Mouse (Mus musculus) gastrocnemius, postnatal 36 days (tissue): ENCODE data around the gene Fth1. TPM values are rescaled to one million over a fixed set of nuclear protein-coding genes. Genes with fewer than 3 reads are reported as not detected.
"Not testable (repeated sequence)": the region's sequence is repeated elsewhere in the genome, so short reads cannot be mapped to it uniquely, and the experiment has no call there.

ENCODE experiments used
- DNase-seq, 2 experiments: peaks; one replicate each; pipeline ENCODE4 v3.0.0; 2022
- intact Hi-C: fragments of 180-260 bp; cut with DNase I; formaldehyde crosslinking; loops from one replicate; pipeline ENCODE4 v1.15.1; 2025
- total RNA-seq, 2 experiments: library from RNA; stranded (reverse); gene quantifications; 2 replicates each; pipeline ENCODE4 v1.2.3; 2021

Gene Fth1
- total RNA-seq, 2 experiments from 2014 or later: 1,946 to 2,068 TPM

DNA sequence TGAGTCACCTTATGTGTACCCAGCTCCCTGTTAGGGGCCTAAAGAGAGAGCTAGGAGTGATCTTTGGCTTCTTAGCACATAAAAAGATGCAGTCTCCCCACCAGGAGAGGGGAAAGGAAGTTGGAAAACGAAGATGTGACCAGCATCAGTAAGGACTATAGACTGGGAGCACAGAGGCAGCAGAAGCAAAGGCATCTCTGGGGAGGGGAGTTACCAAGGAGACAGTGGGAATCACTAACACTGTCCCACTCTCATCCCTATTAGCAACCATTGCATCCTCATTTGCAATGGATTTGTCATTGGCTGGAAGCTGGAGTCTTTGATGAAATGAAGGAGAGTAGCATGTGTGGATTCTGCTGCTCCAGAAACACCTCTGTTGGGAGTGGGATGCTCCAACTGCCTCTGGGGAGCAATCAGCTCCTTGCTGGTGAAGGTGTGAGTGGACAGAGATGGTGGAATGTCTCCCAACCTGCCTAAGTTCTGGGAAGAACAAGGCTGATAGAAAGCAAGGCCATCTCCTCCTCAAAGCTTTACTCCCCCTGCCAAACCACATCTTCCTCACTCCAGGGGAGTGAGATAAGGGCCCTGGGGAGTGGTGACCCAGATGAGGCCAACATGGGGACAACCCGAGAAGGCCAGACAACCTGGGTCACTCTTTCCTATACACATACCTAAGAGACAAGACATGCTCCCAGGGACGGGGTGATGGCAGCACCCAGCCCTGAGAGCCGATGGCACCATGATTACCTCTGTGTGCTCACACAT, 23.6 kb upstream of the Fth1 start:
- DNase-seq: no peak
- intact Hi-C loops: loop anchor here (5.0 kb wide), 1 partner anchor 35 kb away; no protein-coding TSS in a partner anchor

DNA sequence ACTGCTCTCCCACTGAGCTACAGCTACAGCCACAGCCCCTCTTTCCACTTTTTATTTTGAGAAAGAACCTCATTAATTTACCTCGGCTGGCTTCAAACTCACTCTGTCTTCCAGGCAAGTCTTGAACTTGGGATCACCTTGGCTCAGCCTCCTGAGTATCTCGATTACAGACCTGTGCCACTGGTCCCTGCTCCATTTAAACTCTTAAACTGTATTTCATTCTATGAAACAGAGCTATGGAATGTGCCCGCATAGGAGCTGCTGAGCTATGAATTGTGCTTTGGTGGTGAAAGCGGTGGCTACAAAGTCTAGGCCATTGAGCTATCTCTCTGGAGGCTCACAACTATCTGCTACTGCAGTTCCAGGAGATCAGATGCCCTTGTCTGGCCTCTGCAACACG, 22.4 kb upstream of the Fth1 start:
- intact Hi-C loops: loop anchor here (5.0 kb wide), 1 partner anchor 36 kb away; no protein-coding TSS in a partner anchor
- DNase-seq: no peak

DNA sequence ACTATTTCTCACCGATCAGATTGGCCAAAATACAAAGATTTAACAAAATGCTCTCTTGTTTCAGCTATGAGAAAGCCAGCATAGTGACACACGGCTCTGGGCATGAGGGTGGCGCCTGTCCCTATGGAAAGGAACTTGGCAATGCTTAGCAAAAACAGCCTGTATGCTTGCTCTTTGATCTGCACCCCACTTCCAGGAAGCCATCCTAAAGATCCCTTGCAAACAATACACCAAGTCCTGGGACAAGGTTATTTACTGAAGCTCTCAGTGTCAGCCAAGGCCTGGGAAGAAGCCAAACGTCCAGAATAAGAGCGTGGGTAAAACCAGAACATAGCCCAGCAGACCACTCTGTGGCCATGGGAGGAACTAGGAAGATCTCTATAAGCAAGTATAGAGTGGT, 19.6 kb upstream of the Fth1 start:
- intact Hi-C loops: no loop called here
- DNase-seq: no peak

DNA sequence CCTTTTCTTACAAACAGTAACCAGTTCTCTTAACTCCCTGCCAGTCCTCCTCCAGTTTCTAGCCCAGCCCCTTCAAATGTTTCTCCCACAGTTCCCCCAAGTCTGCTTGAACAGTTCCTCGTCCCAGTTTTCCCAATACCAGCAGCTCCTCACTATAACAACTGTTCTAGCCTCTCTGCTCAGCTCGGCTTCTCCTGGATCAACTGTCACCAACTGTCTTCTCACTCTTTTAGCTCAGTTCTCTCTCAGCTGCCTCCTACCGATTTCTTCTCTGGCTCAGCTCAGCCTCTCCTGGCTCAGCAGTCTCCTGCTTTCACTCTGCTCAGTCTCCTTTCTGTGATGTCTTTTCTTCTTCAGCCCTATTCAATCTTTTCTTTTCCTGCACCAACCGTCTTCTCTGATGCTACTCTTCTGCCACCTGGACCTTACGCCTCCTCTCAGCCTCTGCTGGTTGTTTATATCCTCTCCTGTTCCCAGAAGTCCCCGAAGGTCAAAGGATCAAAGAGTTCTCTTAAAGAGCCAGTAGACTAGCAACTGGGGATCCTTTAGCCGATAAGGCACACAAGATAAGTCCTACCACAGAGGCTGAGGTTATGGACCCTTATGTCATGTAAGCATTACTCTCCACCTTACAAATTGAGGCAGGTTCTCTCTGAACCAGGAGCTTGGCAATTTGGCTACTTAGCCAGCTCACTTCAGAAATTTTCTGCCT, 16.0 kb upstream of the Fth1 start:
- intact Hi-C loops: no loop called here
- no peak for DNase-seq

DNA sequence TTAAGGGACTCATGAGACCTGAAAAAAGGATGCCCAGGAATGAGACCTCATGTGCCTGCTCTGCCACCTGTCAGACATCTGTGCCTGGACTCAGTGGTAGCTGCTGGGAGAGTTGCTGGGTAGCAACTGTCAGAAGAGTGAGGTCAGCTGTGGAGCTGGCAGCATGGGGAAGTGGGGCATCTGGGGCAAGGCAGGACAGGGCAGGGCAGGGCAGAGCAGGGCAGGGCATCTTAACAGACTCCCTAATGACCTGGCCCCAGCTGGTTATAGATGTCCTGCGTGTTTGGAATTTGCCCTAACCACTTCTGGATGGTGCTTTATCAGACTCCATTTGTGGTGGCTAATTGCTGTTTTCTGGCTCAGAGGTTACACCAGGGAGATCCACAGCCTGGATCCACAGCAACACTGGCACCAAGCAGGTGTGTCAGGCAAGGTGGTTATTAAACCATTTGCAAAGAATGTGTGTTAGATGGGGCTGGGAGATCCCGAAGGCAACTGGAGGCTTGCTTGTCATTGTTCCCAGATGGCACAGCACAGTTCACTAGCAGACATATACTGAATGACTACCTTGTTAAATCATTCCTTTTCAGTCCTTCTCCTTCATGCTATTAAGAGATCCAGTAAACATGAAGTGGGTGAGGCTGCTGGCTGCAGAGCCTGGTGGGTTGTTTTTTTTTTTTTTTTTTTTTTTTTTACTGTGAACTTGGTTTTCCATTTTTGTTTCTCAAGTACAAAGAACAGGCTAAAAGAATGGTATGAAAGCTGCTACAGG, 14.1 kb upstream of the Fth1 start:
- DNase-seq: no peak
- intact Hi-C loops: no loop called here

DNA sequence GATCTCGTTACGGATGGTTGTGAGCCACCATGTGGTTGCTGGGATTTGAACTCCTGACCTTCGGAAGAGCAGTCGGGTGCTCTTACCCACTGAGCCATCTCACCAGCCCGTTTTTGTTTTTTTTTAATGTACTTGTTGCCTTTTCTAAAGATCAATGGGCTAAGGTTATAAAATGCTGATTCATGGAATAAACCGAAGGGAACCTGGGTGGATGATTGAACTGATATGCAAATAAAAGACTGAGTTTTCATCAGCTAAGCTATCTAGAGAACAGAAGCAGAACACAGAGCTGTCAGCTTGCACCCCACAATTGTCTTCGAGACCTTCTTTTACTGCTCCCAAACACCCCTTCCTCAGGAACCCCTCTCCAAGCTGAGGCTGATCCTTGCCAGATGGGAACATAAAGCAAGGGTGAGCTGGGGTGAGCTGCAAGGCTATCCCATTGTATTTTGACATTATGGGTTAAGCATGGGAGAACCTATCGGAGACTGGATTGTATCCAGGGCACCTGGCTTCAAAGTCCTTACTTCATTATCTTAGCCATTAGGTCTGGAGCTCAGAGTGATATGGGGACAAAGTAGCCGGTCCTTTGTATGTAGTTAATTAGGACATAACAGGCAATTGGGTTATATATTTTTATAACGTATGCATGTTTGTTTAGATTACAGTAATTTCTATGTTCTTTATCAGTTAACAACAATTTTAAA, 12.2 kb upstream of the Fth1 start:
- DNase-seq: no peak
- intact Hi-C loops: no loop called here

DNA sequence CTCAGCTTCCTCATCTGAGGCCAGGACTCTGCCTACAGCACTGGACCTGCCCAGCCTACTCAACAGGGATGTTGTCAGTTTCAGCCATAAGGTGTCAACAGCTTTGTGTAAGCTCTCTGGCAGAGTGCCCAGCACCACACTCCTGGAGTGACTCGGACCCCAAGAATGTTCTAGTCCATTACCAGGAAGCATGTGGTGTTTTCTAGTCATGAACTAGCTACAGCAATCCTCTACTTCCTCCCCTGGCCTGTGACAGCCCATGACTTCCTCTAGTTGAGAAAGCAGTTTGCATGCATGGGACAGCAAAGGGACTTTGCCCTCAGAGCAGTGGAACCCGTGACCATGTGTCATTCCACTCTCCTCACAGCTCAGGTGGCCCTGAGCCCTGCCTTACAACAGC, 5.5 kb upstream of the Fth1 start:
- intact Hi-C loops, DNase-seq: not testable (repeated sequence)

DNA sequence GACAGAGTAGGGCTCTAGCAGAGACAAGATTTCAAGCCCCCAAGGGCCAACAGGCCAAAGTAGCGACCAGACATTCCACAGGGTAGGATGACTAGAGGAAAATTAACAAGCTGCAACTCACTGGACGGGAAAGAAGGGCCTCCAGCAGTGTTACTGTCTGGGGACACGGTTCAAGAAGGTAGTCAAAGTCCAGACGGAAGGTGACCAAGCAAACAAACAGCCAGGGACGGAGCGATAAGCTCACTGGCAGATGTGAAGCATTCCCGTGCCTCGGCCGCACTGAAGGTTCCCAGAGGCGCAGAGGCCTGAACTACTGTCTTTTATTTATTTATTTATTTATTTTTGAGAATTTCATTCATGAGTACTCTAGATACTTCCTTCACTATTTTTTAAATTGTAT, 3.3 kb upstream of the Fth1 start:
- DNase-seq: no peak
- intact Hi-C loops: no loop called here

DNA sequence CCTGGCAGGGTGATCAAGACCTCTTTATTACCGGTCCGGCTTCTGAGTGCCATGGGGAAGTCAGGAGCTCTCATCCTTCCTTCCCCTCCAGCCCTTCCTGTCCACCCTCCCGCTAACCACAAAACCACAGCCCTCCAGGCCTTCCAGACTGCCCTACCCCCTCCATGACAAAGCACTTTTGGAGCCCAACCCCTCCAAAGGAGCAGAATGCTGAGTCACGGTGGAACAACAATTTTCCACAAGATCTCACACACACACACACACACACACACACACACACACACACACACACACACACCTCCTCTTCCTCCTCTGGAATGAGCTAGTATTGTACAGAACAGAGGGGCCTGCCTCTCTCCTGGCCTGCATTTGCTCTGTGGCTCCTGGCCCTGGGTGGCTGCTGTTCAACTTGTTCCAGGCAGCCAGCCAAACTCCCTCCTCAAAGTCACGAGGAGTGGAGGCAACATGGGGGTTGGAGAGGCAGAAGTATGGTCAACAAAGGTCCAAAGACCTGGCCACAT, 1.9 kb upstream of the Fth1 start:
- intact Hi-C loops: no loop called here

DNA sequence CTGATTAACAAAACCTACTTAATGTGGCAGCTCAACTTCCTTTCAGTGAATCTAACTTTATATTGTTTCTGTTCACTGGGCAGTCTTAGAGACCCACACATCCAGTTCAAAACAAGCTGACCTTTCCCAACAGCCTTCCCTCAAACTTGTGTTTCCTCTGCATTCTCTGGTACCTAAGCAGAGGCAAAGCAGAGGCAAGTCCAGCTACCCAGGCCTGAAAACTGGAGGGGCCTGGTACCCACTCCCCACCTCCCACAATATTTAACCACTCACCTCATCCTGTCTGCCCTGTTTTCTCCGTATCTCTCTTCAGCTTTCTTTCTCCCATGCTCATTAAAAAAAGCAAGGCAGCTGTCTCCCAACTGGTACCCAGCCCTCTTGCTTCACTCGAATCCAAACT, 1.2 kb upstream of the Fth1 start:
- intact Hi-C loops: no loop called here
- no peak for DNase-seq

More for the DNA sequence above, 1.9 kb upstream of the Fth1 start:
- DNase-seq: peak; percentile 82 to 84

DNA sequence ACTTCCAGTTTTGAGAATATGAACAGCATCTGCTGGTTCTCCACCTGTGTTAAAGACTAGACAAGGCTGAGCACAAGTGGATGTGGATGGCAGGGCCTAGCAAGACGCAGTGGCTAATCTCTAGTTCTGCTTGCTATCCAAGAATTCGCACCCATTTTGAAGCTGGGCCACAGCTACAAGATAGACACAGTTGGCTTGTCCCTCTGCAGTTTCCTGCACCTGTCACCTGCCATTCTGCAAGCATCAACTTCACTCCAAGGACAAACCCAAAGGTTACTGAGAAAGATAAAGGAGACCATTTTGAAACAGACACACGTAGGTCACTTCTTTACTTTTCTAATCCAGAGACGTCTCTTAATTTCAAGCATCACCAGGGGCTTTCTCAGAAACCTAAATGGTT, 1.2 kb downstream of the Fth1 start:
- DNase-seq: no peak
- intact Hi-C loops: no loop called here

DNA sequence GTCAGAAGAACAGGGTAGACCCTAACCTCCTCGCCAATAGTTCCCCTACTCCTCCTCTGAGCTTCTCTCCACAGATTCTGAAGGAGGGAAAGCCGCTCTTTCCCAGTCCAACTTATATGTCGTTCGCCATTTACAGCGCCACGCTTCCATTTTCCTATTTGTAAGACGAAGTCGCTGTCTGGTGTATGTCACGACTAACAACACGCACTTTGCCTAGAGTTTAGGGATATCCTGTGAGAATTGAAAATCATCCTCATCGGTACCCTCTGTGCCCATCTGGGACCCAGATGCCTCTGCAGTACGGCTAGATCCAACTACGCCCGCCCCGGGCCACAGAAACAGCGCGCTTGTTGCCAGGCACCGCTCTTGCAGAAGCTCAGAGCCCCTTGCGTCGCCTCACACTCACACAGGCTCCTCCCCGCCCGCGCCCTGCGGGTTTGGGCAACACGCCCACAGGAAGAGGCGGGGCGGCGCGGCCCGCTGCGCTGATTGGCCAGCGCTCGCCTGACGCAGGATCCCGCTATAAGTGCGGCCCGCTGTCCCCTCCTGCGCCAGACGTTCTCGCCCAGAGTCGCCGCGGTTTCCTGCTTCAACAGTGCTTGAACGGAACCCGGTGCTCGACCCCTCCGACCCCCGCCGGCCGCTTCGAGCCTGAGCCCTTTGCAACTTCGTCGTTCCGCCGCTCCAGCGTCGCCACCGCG, 1.9 kb downstream of the Fth1 start:
- DNase-seq: peak; percentile 94 to 95
- intact Hi-C loops: no loop called here

DNA sequence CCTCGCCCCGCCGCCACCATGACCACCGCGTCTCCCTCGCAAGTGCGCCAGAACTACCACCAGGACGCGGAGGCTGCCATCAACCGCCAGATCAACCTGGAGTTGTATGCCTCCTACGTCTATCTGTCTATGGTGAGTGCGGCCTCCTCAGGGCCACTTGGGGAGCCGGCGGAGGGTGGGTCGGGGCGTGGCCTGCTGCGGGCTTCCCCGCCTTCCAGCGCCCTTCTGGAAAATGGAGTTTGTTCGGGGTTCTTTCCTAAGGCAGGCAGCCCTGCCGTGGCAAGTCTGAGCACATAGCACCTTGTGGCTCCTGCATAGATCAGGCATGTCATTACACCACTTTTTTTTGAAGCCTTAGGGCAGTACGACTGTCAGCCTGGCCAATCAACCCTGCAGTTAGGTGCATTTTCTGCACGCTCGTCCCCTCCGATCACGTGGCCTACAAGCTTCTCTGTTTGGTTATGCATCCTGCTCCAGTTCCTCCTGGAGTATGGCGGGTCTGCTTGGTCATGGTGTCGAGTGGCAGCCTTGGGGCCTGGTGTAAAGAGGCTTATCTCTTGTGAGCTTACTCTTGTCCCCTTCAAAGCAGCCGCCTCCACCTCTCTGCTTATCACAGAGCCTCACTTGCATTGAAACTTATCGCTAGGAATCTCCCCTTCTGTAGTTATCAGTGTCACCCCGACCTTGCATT, 2.6 kb downstream of the Fth1 start:
- peak; percentile 50 to 66 for DNase-seq
- intact Hi-C loops: no loop called here

DNA sequence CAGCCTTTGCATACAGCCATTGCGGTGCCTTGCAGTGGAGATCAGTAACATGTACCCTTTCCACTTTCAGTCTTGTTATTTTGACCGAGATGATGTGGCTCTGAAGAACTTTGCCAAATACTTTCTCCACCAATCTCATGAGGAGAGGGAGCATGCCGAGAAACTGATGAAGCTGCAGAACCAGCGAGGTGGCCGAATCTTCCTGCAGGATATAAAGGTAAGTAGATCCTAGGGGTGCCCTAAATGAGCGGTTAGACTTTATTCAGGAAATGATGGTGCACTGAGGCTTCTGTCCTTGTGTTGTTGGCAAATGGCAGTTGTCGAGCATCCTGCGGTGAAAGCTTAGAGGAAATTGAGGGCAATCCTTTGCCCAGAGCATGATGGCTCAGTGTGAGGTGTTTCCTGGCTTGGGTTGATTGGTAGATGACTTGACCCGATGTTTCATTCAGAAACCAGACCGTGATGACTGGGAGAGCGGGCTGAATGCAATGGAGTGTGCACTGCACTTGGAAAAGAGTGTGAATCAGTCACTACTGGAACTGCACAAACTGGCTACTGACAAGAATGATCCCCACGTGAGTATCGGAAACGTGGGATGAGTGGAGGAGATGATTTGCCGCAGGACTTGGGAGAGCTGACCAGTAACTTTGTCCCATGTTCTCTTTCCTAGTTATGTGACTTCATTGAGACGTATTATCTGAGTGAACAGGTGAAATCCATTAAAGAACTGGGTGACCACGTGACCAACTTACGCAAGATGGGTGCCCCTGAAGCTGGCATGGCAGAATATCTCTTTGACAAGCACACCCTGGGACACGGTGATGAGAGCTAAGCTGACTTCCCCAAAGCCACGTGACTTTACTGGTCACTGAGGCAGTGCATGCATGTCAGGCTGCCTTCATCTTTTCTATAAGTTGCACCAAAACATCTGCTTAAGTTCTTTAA, 4.0 kb downstream of the Fth1 start:
- no peak for DNase-seq
- intact Hi-C loops: no loop called here

DNA sequence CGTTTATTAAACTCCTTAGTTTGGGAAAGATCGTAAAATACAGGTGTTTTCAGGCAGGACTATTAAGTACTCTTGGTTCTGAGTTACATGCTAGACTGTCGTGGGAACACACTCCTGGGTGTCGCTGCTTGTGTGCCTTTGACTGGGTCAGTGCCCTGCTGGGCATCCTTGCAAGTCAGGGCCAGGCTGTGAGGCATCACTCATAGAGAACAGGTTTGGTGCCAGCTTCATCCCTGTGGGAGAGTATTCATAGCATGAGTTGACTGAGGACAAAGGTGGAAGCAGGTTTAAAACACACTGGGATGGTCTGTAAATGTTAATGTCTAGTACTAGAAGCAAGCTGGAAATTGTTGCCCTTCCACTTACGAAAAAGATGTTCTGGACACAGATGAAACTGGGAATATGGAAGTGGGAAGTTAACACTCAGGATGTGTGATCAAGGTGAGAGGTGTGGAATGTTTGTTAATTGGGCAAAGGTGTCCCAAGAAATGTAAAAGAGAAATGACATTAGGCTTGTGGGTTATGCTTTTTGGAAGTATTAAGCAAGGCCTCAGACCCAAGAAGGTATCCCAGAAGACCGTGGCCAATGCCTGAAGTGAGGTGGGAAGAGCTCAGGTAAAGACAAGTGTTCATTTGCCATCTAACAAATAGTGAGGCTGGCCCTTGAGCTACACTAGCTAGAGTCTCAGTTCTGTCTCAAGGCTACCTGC, 4.9 kb downstream of the Fth1 start:
- no peak for DNase-seq
- intact Hi-C loops: no loop called here

DNA sequence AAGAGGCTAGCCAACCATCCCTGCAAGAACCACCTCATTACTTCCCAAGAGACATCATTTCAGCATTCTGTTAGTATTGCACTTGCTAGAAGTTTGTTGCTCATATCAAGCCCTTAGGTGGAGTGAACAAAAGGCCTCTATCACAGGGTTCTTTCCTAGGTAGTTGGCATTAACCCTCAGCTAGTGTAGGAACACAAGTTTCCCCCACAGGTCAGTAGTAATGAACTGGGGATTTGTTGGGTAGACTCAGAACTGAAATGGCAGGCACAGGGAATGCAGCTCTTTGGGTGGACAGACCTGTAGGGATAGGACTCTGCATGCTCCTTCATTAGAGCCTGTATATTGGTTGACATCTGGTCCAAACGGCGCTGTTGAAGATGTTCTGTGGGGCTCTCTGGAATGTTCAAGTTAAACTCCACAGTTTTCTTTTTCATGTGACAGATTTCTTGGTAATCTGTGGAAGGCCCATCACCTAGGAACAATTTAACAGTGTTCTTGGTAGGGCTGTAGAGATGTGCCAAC, 5.6 kb downstream of the Fth1 start:
- no peak for DNase-seq
- intact Hi-C loops: no loop called here

DNA sequence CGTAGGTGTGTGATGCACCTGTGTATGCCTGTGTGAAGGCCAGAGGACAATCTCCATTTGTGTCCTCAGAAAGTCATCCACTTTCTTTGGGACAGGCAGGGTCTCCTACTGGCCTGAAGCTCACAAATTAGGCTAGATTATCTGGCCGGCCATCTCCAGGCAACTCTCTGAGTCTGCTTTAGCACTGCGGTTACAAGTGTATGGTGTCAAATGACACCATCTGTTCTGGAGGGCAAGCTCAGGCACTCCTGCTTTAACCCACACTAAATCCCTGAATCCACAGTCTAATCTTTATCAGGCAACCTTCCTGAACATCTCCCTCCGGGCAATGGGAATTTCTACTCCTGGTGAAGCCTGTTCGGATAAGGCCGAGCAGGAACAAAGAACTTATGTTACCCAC, 6.8 kb downstream of the Fth1 start:
- no peak for DNase-seq
- intact Hi-C loops: no loop called here
